Mouse (Mus musculus) adrenal gland, postnatal 10 days (tissue): Measurements from ENCODE around the gene Axl. TPM values are rescaled to one million over a fixed set of nuclear protein-coding genes. Genes with fewer than 3 reads are reported as not detected.

ENCODE experiments used
- DNase-seq: peaks from one replicate; pipeline ENCODE4 v3.0.0; 2021; ENCODE audit warnings: mixed read lengths
- microRNA-seq: library from miRNA; unstranded; fragments of <30 nt; microRNA quantifications from one replicate; pipeline ENCODE4 v1.2.0, GENCODE M21; 2021
- total RNA-seq, 2 experiments: library from RNA; stranded (reverse); gene quantifications; 2 replicates each; pipeline ENCODE4 v1.2.3; 2021

Gene Axl
- total RNA-seq, 2 experiments from 2014 or later, result 62.1 to 66.3 TPM

GRCm38 (mm10) chr7:25710519-25711130 lies 77.9 kb downstream of the Axl start:
- DNase-seq, result peak; percentile 51

- DNase-seq, result peak; percentile 42
These were observed 78.5 kb downstream of the Axl start for GRCm38 (mm10) chr7:25709961-25710360.

GRCm38 (mm10) chr7:25707581-25708292 lies 80.8 kb downstream of the Axl start:
- DNase-seq, result peak; percentile 56

Small RNA genes lying within 50 kb of the gene (microRNA-seq; reads per million reads assigned to microRNA genes)
- gene Gm24865, result not detected

Other genes starting within 250 kb of the Axl start
- 1 to 10 TPM; 2.0 to 3.4 TPM for gene Ceacam2, start 248.8 kb downstream of the Axl start, total RNA-seq
- not detected for gene Erich4, start 172.8 kb downstream of the Axl start, total RNA-seq
- 10 to 100 TPM; 36.2 to 51.7 TPM for gene Dmac2, start 169.3 kb downstream of the Axl start, total RNA-seq
- gene B3gnt8, start 162.1 kb downstream of the Axl start, total RNA-seq, result 1 to 10 TPM; 4.0 TPM
- 100 to 1,000 TPM; 251 to 252 TPM for gene Bckdha, start 129.7 kb downstream of the Axl start, total RNA-seq
- gene Exosc5, start 129.5 kb downstream of the Axl start, total RNA-seq, result 10 to 100 TPM; 45.3 to 50.6 TPM
- 1 to 10 TPM in 1 of 2 experiments, under 1 TPM in 1; 0.90 to 1.9 TPM for gene Tmem91, start 113.5 kb downstream of the Axl start, total RNA-seq
- 10 to 100 TPM; 15.7 to 19.0 TPM for gene B9d2, start 107.9 kb downstream of the Axl start, total RNA-seq
- 10 to 100 TPM; 48.7 to 49.6 TPM for gene Tgfb1, start 101.7 kb downstream of the Axl start, total RNA-seq
- gene Ccdc97, start 69.6 kb downstream of the Axl start, total RNA-seq, result 10 to 100 TPM; 40.4 to 46.1 TPM
- gene Hnrnpul1, start 33.9 kb downstream of the Axl start, total RNA-seq, result 100 to 1,000 TPM; 114 to 125 TPM
- 1 to 10 TPM; 3.2 to 3.9 TPM for gene Cyp2s1, start 28.2 kb upstream of the Axl start, total RNA-seq
- gene Cyp2b10, start 108.9 kb upstream of the Axl start, total RNA-seq, result 10 to 100 TPM in 1 of 2 experiments, 1 to 10 TPM in 1; 1.4 to 12.6 TPM